Mouse (Mus musculus): Measurements from ENCODE around the gene Wdr82.

The Wdr82 gene

GRCm38 (mm10) chr9:106199535-106200272, 29.0 kb downstream of the Wdr82 start, which contains the start of gene Ppm1m:
TSS of gene Ppm1m (minus strand) at chr9:106199746.
- no peak for DNase-seq

- no peak for DNase-seq
Observed at GRCm38 (mm10) chr9:106201895-106202294, 31.2 kb downstream of the Wdr82 start.

DNA sequence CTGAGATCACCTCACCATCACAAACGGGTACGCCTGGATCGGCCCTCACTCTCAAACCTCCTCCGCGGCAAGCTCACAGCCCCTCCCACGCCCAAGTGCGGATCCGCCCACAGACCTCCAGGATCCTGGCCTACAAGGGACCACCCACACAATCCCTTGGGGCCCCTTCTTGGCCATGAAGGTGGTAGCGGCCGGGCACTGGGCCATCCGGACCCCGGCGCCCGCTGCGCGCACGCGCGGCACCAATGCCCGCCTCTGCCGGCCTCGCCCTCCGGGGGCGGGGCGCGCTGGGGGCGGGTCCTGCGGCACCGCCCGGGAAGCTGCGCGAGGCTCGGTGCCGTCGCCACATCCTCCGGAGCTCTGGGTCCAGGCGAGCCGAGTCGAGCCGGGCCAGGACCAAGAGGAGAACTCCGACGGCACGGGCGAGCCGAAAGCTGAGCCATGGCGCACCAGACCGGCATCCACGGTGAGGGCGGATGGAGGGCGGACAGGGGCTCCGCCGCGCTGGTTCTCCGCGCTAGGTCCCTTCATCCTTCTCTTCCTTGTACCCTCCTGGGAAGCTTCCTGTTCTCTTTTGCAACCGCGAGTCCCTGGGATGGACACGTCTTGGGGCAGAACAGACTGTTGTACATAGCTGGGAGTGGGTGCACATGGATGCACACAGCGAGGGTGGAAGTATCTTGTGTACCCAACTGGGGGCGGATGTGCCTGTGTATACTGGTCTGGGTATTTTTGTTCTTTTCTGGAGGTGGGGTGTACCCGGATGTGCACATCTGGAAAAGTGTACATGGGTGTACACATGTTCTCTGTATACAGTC, 32.3 kb downstream of the Wdr82 start, which contains the start of gene Twf2:
TSS of gene Twf2 (plus strand) at position 290 of the 818 bp plus-strand sequence.
- peak; percentile 95 for DNase-seq

- DNase-seq = no peak
Observed at GRCm38 (mm10) chr9:106203990-106204851, 33.5 kb downstream of the Wdr82 start.

DNA sequence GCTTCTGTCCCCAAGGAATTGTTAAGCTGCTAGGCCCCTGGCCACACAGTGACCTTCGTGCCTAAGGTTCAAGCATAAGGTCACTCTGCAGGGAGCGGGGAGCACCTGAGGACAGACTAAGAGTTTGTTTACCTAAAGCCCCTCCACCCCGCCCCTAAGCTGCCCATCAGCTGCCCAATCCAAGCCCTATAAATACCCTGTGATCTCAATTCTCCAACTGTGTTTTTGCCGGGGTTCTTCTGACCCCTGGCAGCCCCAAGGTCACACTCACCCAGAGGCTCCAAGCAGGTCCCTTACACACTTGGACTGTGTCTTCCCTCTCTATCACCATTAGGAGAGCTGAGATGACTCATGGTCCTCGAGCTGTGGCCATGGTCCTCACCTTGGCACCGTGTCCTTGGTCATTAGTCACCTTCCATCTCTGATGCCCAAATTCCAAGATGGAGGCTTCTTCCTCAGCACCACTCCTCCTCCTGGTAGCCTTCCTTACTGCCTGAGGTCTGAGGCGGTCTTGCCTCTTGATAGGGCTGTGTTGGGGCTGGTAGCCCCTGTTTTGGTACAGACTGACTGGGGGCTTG, 35.1 kb downstream of the Wdr82 start:
- no peak for DNase-seq

GRCm38 (mm10) chr9:106206515-106206914, 35.8 kb downstream of the Wdr82 start:
- no peak for DNase-seq

DNA sequence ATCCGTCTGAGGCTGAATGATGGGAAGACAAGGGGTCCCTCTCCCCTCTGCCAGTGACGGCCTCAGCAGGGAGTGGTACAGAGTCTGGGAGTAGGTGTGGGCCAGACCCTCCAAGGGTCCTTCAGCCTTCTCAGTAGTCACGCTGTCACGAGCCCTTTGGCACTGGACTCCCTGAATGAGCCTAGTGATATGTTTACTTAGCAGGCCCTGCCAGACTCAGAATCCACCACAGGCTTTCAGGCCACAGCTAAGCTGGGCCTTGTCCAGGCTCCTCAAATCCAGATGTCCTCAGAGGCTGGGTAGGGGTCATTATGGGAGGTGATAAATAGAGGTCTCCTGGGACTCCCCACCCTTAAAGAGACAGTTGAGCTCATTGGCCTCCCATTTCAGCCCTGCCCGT, 37.5 kb downstream of the Wdr82 start:
- no peak for DNase-seq

- no peak for DNase-seq
Observed at GRCm38 (mm10) chr9:106209954-106210353, 39.2 kb downstream of the Wdr82 start.

GRCm38 (mm10) chr9:106210853-106211609, 40.3 kb downstream of the Wdr82 start:
- DNase-seq = no peak

DNA sequence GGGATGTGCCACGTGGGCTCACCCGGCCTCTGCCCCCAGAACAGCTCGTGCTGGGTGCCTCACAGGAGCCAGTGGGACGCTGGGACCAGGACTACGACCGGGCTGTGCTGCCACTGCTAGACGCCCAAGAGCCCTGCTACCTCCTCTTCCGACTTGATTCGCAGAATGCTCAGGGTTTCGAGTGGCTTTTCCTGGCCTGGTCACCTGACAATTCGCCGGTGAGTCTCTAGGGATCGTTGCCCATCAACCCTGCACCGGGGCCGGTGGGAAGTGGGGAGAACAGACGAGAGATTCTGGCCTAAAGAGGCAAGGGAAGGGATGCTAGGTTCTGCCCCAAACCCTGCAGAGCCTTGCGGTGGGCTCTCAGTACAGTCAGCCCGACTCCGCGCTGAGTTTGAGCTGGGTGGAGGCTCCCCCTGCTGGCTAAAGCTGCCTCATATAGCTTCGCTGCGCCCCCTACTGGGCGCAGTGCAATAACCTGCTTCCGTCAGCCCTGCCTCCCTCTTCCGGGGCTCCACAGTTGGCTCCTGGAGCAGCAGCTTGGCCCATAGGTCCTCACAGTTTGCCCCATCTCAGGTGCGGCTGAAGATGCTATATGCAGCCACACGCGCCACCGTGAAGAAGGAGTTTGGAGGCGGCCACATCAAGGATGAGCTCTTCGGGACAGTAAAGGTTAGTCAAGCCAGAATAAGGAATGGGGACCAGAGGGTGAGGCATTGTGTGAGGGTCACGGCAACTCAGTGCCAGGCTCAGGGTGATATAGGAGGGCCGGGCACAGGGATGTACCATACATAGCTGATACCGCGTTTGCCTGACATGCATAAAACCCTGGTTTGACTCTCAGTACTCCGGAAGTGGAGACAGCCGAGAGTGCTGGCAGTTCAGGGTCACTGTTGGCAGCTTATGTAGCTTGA, 41.2 kb downstream of the Wdr82 start:
- peak; percentile 96 for DNase-seq

GRCm38 (mm10) chr9:106212594-106212981, 41.9 kb downstream of the Wdr82 start:
- DNase-seq = no peak

- DNase-seq = no peak
Observed at GRCm38 (mm10) chr9:106215341-106216125, 44.8 kb downstream of the Wdr82 start.

- DNase-seq = no peak
Observed at GRCm38 (mm10) chr9:106216971-106217370, 46.2 kb downstream of the Wdr82 start.

DNA sequence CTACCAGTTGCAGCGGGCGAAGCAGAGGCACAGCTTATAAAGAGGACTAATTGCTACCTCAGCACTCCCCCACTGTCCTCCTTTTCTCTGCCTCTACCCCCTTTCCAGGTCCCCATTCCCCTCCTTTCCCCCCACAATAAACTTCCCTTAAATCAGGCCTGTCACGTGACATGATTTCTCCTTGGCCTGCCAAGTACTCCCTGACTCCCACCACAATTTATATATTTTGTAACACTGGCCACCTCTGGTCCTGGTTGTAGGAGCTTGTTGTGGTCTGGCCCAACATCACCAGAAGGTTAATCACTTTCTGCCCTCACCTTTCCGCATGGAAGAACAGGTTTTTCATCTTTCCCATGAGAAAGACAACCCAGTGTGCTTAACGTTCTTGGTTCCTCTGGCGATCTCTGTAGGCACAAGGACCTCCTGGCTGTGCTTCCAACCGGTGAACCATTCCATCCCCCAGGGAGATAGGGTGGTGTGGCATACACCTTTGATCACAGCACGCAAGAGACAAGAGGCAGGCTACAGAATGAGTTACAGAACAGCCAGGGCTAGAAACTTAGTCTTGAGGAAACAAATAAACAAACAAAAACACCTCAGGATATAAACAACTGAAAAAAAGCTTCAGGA, 50.3 kb downstream of the Wdr82 start:
- DNase-seq = no peak

DNA sequence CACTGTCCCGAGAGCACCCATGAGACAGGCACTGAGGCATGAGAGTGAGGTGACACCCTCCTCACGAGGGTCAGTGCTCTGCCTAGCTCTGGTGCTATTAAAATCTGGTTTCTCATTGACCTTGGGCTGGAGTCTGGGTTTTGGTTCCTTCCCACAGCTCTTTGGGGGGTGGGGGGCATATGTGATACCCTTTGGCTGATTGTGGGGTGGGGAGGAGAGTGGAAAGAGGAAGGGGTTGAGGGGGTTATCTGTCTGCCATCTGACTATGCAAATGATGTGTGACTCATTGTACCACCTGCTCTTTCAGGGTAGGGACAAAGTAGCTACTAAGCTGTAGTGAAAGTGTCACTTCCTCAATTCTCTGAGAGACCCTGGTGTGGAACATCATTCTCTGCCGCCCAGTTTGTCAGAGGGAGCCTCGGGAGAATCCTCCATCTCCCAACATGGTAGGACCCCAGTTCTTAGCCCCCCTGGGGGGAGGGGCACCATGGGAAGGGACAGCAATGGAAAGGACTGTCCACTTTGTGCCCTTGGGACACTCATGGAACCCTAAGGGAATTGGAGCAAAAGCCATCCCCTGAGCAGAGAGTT, 51.6 kb downstream of the Wdr82 start, which contains the start of gene Tlr9:
TSS of gene Tlr9 (plus strand) at position 338 of the 591 bp plus-strand sequence.
- DNase-seq = no peak

DNA sequence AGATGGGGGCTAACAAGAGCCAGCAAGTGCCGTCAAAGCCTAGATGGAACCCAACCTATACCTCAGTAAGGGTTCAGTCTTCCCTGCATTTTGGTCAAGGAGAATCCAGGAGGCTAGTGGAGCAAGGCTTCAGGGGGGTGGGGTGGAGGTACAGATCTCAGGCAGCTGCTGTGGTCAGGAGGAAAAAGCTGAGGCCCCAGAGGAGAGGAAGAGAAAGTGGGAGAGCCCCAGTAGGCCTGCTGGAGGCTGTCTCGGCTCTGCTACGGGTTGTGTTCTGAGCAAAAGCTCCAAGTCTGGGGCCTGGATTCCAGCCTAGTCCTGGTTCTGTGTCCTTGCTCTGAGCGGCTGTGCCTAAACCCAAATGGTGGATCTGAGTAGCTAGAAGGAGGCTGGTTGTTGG, 52.3 kb downstream of the Wdr82 start:
- no peak for DNase-seq

- DNase-seq = no peak
Observed at GRCm38 (mm10) chr9:106225469-106226150, 54.9 kb downstream of the Wdr82 start.

DNA sequence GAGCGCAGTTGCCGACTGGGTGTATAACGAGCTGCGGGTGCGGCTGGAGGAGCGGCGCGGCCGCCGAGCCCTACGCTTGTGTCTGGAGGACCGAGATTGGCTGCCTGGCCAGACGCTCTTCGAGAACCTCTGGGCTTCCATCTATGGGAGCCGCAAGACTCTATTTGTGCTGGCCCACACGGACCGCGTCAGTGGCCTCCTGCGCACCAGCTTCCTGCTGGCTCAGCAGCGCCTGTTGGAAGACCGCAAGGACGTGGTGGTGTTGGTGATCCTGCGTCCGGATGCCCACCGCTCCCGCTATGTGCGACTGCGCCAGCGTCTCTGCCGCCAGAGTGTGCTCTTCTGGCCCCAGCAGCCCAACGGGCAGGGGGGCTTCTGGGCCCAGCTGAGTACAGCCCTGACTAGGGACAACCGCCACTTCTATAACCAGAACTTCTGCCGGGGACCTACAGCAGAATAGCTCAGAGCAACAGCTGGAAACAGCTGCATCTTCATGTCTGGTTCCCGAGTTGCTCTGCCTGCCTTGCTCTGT, 55.5 kb downstream of the Wdr82 start:
- DNase-seq = peak; percentile 77
